Mouse (Mus musculus) embryo, embryonic 10.5 days (tissue): ENCODE measurements around the gene Vps35l.

Source experiments
- DNase-seq: peaks from one replicate; pipeline ENCODE4 v3.0.0-alpha.2; 2015; ENCODE audit warnings: low spot score

Vps35l gene

GRCm38 (mm10) chr7:118777598-118778394, 37.8 kb downstream of the Vps35l start:
- no peak for DNase-seq

GRCm38 (mm10) chr7:118778561-118778960, 38.5 kb downstream of the Vps35l start:
- DNase-seq, result peak; percentile 8

GRCm38 (mm10) chr7:118783305-118784001, 43.4 kb downstream of the Vps35l start:
- DNase-seq, result no peak

GRCm38 (mm10) chr7:118786091-118786490, 46.1 kb downstream of the Vps35l start:
- DNase-seq, result no peak

GRCm38 (mm10) chr7:118787326-118787725, 47.3 kb downstream of the Vps35l start:
- no peak for DNase-seq

GRCm38 (mm10) chr7:118788481-118788880, 48.5 kb downstream of the Vps35l start:
- DNase-seq, result peak; percentile 20

GRCm38 (mm10) chr7:118790292-118790691, 50.3 kb downstream of the Vps35l start:
- DNase-seq, result no peak

- DNase-seq, result no peak
Measured at GRCm38 (mm10) chr7:118793899-118794298, 53.9 kb downstream of the Vps35l start.

GRCm38 (mm10) chr7:118795779-118796178, 55.8 kb downstream of the Vps35l start:
- DNase-seq, result no peak

GRCm38 (mm10) chr7:118796838-118797237, 56.8 kb downstream of the Vps35l start:
- DNase-seq, result no peak

GRCm38 (mm10) chr7:118797600-118797999, 57.6 kb downstream of the Vps35l start:
- no peak for DNase-seq

- no peak for DNase-seq
Measured at GRCm38 (mm10) chr7:118798105-118798570, 58.1 kb downstream of the Vps35l start.

GRCm38 (mm10) chr7:118800112-118800734, 60.2 kb downstream of the Vps35l start:
- DNase-seq, result no peak

GRCm38 (mm10) chr7:118801791-118802190, 61.8 kb downstream of the Vps35l start:
- DNase-seq, result no peak

GRCm38 (mm10) chr7:118803425-118803824, 63.4 kb downstream of the Vps35l start:
- no peak for DNase-seq

- peak; percentile 10 for DNase-seq
Measured at GRCm38 (mm10) chr7:118806631-118807411, 66.8 kb downstream of the Vps35l start.

- DNase-seq, result no peak
Measured at GRCm38 (mm10) chr7:118807899-118808298, 67.9 kb downstream of the Vps35l start.

GRCm38 (mm10) chr7:118811407-118812106, 71.5 kb downstream of the Vps35l start:
- DNase-seq, result no peak

- no peak for DNase-seq
Measured at GRCm38 (mm10) chr7:118813592-118813991, 73.6 kb downstream of the Vps35l start.

- no peak for DNase-seq
Measured at GRCm38 (mm10) chr7:118816275-118816674, 76.2 kb downstream of the Vps35l start.

GRCm38 (mm10) chr7:118817741-118818140, 77.7 kb downstream of the Vps35l start:
- no peak for DNase-seq
